Mouse (Mus musculus) C2C12 (cell line): ENCODE results near the gene Macc1. TPM values are rescaled to one million over a fixed set of nuclear protein-coding genes. Genes with fewer than 3 reads are reported as not detected.

Experiments used
- H3K27me3 ChIP-seq: one replicate; pipeline ENCODE4 v1.6.1; 2011; ENCODE audit not compliant: control insufficient read depth, insufficient read depth, insufficient read length
- H3K36me3 ChIP-seq: one replicate; pipeline ENCODE4 v1.6.1; 2011; ENCODE audit not compliant: control insufficient read depth, insufficient read depth
- H3K4me3 ChIP-seq: one replicate; pipeline ENCODE4 v1.5.1; 2011; ENCODE audit warnings: mild to moderate bottlenecking, control low read depth; ENCODE audit not compliant: poor library complexity, insufficient read depth, severe bottlenecking
- H3K79me2 ChIP-seq: one replicate; pipeline ENCODE4 v1.6.1; 2011; ENCODE audit not compliant: control insufficient read depth, insufficient read depth
- H3K79me3 ChIP-seq: one replicate; pipeline ENCODE4 v1.6.1; 2011; ENCODE audit warnings: low read depth, control low read depth
- H3ac ChIP-seq: one replicate; pipeline ENCODE3; 2011; ENCODE audit warnings: low read depth; ENCODE audit not compliant: control insufficient read depth, insufficient read length
- CEBPB ChIP-seq: IDR thresholded peaks from one replicate; pipeline ENCODE4 v1.6.1; 2011; ENCODE audit warnings: low read depth, mild to moderate bottlenecking, control low read depth, moderate library complexity
- CTCF ChIP-seq: IDR thresholded peaks from one replicate; pipeline ENCODE4 v1.5.1; 2011; ENCODE audit not compliant: control insufficient read depth, insufficient read depth, insufficient read length
- FOSL1 ChIP-seq: IDR thresholded peaks from one replicate; pipeline ENCODE4 v1.8.0; 2011; ENCODE audit warnings: mild to moderate bottlenecking, low read length; ENCODE audit not compliant: poor library complexity, insufficient read depth, severe bottlenecking
- MAX ChIP-seq: IDR thresholded peaks from one replicate; pipeline ENCODE4 v1.6.1; 2011; ENCODE audit warnings: mild to moderate bottlenecking, control low read depth
- MYOD1 ChIP-seq: IDR thresholded peaks from one replicate; pipeline ENCODE4 v1.6.1; 2011; ENCODE audit warnings: low read depth; ENCODE audit not compliant: control insufficient read depth, insufficient read length
- MYOG ChIP-seq: IDR thresholded peaks from one replicate; pipeline ENCODE4 v1.6.1; 2011; ENCODE audit not compliant: control insufficient read depth, insufficient read length; ENCODE audit errors: extremely low read depth
- USF1 ChIP-seq: IDR thresholded peaks from one replicate; pipeline ENCODE4 v1.6.1; 2011; ENCODE audit warnings: low read depth, mild to moderate bottlenecking, control low read depth, moderate library complexity
- polyA plus RNA-seq: library from polyadenylated mRNA; unstranded; fragments of >200 nt; fragmentation: generic; extraction: Trizol; gene quantifications from one replicate; pipeline ENCODE4 v1.2.1, GENCODE M21; 2012; ENCODE audit warnings: missing spikeins

The Macc1 gene
- polyA plus RNA-seq, 1 experiment, result 0.39 TPM

GRCm38 (mm10) chr12:119372359-119372758, 58.3 kb downstream of the Macc1 start:
- H3K79me3 ChIP-seq, result no peaks in the 10 kb centered on the region

GRCm38 (mm10) chr12:119376879-119377278, 62.8 kb downstream of the Macc1 start:
- H3K79me2 ChIP-seq, result no peaks in the 10 kb centered on the region
- H3K36me3 ChIP-seq, result no peaks in the 10 kb centered on the region
- no peaks in the 10 kb centered on the region for H3K27me3 ChIP-seq
- no peaks in the 10 kb centered on the region for H3K79me3 ChIP-seq
- no peak overlapping the region for H3K4me3 ChIP-seq
- no peak overlapping the region for H3ac ChIP-seq
- no peak for TF ChIP-seq USF1
- TF ChIP-seq FOSL1, result peak; percentile 9
- no peak for TF ChIP-seq CEBPB
- no peak for TF ChIP-seq MYOD1
- no peak for TF ChIP-seq CTCF
- TF ChIP-seq MAX, result peak; percentile 35
- TF ChIP-seq MYOG, result no peak

More at GRCm38 (mm10) chr12:119372359-119372758, 58.3 kb downstream of the Macc1 start:
- H3K4me3 ChIP-seq, result no peak overlapping the region
- TF ChIP-seq MYOD1 (no peak), MAX (no peak), MYOG (no peak), CEBPB (no peak), CTCF (no peak), FOSL1 (no peak), USF1 (no peak)
- no peaks in the 10 kb centered on the region for H3K36me3 ChIP-seq
- no peaks in the 10 kb centered on the region for H3K79me2 ChIP-seq
- H3K27me3 ChIP-seq, result no peaks in the 10 kb centered on the region
- H3ac ChIP-seq, result no peak overlapping the region

GRCm38 (mm10) chr12:119381839-119382238, 67.8 kb downstream of the Macc1 start:
- no peaks in the 10 kb centered on the region for H3K27me3 ChIP-seq
- H3K36me3 ChIP-seq, result no peaks in the 10 kb centered on the region
- no peak overlapping the region for H3K4me3 ChIP-seq
- no peaks in the 10 kb centered on the region for H3K79me3 ChIP-seq
- no peak overlapping the region for H3ac ChIP-seq
- TF ChIP-seq MYOD1, result no peak
- TF ChIP-seq CTCF, result no peak
- TF ChIP-seq CEBPB, result no peak
- TF ChIP-seq MYOG, result no peak
- TF ChIP-seq MAX, result no peak
- no peak for TF ChIP-seq USF1
- no peak for TF ChIP-seq FOSL1
- H3K79me2 ChIP-seq, result no peaks in the 10 kb centered on the region

- no peaks in the 10 kb centered on the region for H3K27me3 ChIP-seq
- H3K36me3 ChIP-seq, result no peaks in the 10 kb centered on the region
- H3K79me3 ChIP-seq, result no peaks in the 10 kb centered on the region
- no peak overlapping the region for H3K4me3 ChIP-seq
- no peak overlapping the region for H3ac ChIP-seq
- TF ChIP-seq CTCF (no peak), FOSL1 (no peak), MYOD1 (no peak), MAX (no peak), MYOG (no peak), USF1 (no peak), CEBPB (no peak)
- H3K79me2 ChIP-seq, result no peaks in the 10 kb centered on the region
Measured at GRCm38 (mm10) chr12:119386243-119386642, 72.2 kb downstream of the Macc1 start.

GRCm38 (mm10) chr12:119386650-119387049, 72.6 kb downstream of the Macc1 start:
- H3K79me3 ChIP-seq, result no peaks in the 10 kb centered on the region
- H3K36me3 ChIP-seq, result no peaks in the 10 kb centered on the region
- TF ChIP-seq MYOG (no peak), CTCF (no peak), USF1 (peak; percentile 44), CEBPB (no peak), MYOD1 (peak; percentile 99), MAX (peak; percentile 28), FOSL1 (peak; percentile 56)
- H3K27me3 ChIP-seq, result no peaks in the 10 kb centered on the region
- H3K4me3 ChIP-seq, result no peak overlapping the region
- H3K79me2 ChIP-seq, result no peaks in the 10 kb centered on the region
- no peak overlapping the region for H3ac ChIP-seq

GRCm38 (mm10) chr12:119387925-119388324, 73.9 kb downstream of the Macc1 start:
- H3K79me2 ChIP-seq, result no peaks in the 10 kb centered on the region
- no peak overlapping the region for H3K4me3 ChIP-seq
- no peaks in the 10 kb centered on the region for H3K27me3 ChIP-seq
- H3K79me3 ChIP-seq, result no peaks in the 10 kb centered on the region
- no peaks in the 10 kb centered on the region for H3K36me3 ChIP-seq
- TF ChIP-seq USF1 (no peak), FOSL1 (peak; percentile 66), CTCF (no peak), CEBPB (no peak), MAX (peak; percentile 17), MYOD1 (peak; percentile 95)
- H3ac ChIP-seq, result no peak overlapping the region
